ENCODE assay signal across 7 mouse cellular contexts in genomic region chr3:34795103-34795983, GRCm38 (mm10).
DNase-seq lines count a peak whose midpoint lies in the region; ATAC-seq lines count a peak whose summit lies in the region.

No protein-coding gene starts in this region.

- H3K4me2 ChIP-seq in forebrain, embryonic 13.5 days: peak overlapping the region; percentile 61
- peak overlapping the region; percentile 51 for H3K4me2 ChIP-seq in intestine, embryonic 15.5 days (replicated peaks)
- H3K4me2 ChIP-seq in midbrain, embryonic 12.5 days (replicated peaks): peak overlapping the region; percentile 61

- no peak overlapping the region for H3K9ac ChIP-seq in forebrain, embryonic 13.5 days
- no peak overlapping the region for H3K9ac ChIP-seq in intestine, embryonic 15.5 days
- 0 out of 2 replicates have a peak overlapping the region, but pooled peaks have one; percentile 15 for H3K9ac ChIP-seq in midbrain, embryonic 12.5 days (replicated peaks)

- H3K36me3 ChIP-seq in forebrain, embryonic 13.5 days (ENCODE audit: poor library complexity, severe bottlenecking): no peaks in the 10 kb centered on the region
- no peaks in the 10 kb centered on the region for H3K36me3 ChIP-seq in intestine, embryonic 15.5 days
- H3K36me3 ChIP-seq in midbrain, embryonic 12.5 days: no peaks in the 10 kb centered on the region

- H3K9me3 ChIP-seq in forebrain, embryonic 13.5 days (replicated peaks): no peaks in the 10 kb centered on the region
- no peaks in the 10 kb centered on the region for H3K9me3 ChIP-seq in intestine, embryonic 15.5 days
- no peaks in the 10 kb centered on the region for H3K9me3 ChIP-seq in midbrain, embryonic 12.5 days

- DNase-seq in urinary bladder, postnatal 14 days (ENCODE audit: low spot score): peak; percentile 24
- DNase-seq in urinary bladder, postnatal 10 days (ENCODE audit: low spot score): no peak
- no peak for DNase-seq in spleen, postnatal 4 days (ENCODE audit: low spot score in 2 of 2)
- DNase-seq in layer of hippocampus, adult 9-11 months: no peak

- peaks cover 11% of the 10 kb centered on the region; the same call in 1 of the 2 replicates for H3K4me1 ChIP-seq in forebrain, embryonic 13.5 days
- H3K4me1 ChIP-seq in intestine, embryonic 15.5 days (replicated peaks): no peaks in the 10 kb centered on the region
- H3K4me1 ChIP-seq in midbrain, embryonic 12.5 days: peaks cover 10% of the 10 kb centered on the region

- ATAC-seq in forebrain, embryonic 13.5 days: peak; percentile 91
- ATAC-seq in intestine, embryonic 15.5 days: peak; percentile 96
- peak; percentile 92 for ATAC-seq in midbrain, embryonic 12.5 days (ENCODE audit: low FRiP score, low read depth)

- no peak overlapping the region for H3K27ac ChIP-seq in forebrain, embryonic 13.5 days
- H3K27ac ChIP-seq in intestine, embryonic 15.5 days: no peak overlapping the region
- H3K27ac ChIP-seq in midbrain, embryonic 12.5 days (replicated peaks): no peak overlapping the region

- peaks cover 3% of the 10 kb centered on the region; the same call in 1 of the 2 replicates for H3K27me3 ChIP-seq in forebrain, embryonic 13.5 days
- peaks cover 6% of the 10 kb centered on the region for H3K27me3 ChIP-seq in intestine, embryonic 15.5 days (replicated peaks)
- peaks cover 8% of the 10 kb centered on the region for H3K27me3 ChIP-seq in midbrain, embryonic 12.5 days

- 15% methylated on average over 23 of the region's 23 CpGs for WGBS in forebrain, embryonic 13.5 days
- 10% methylated on average over 23 of the region's 23 CpGs for WGBS in intestine, embryonic 15.5 days
- 19% methylated on average over 23 of the region's 23 CpGs for WGBS in midbrain, embryonic 12.5 days

- H3K4me3 ChIP-seq in forebrain, embryonic 13.5 days: peak overlapping the region; percentile 33
- peak overlapping the region; percentile 25 for H3K4me3 ChIP-seq in intestine, embryonic 15.5 days (replicated peaks)
- peak overlapping the region; percentile 40 for H3K4me3 ChIP-seq in midbrain, embryonic 12.5 days
